23 mouse cellular contexts compared by ENCODE assay signal in the genomic region with DNA sequence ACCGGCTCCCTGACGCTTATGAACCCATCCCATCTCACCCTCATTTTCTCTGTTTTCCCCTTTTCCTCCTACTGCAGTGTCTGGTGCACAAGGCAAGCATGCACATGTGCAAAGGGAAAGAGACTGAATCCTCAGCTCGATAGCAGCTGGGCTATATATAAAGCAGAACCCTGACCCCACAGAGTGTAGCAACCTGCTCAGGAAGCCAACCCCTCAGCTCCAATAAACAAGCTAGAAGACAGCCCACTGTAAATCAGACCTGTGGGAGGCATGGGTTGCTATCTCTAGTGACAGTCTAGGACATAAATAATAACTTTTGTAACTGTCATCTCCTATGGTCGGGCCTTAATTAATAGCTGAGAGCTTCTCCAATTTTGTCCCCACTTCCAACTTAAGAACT.
"Had no signal": no experiment of that assay in that cellular context is flagged by ENCODE, and none has a peak within 500 bp of the region (broad histone marks: within the 10 kb centered on the region; RNA-seq: fewer than 3 reads in every experiment).

No protein-coding gene starts in this region.

- H3K27me3 ChIP-seq: forebrain, embryonic 15.5 days; heart, embryonic 12.5 days; hindbrain, embryonic 13.5 days; hindbrain, embryonic 15.5 days; intestine, embryonic 15.5 days; limb, embryonic 13.5 days; limb, embryonic 15.5 days; liver, embryonic 12.5 days had no signal

- ATAC-seq: forebrain, embryonic 15.5 days; forebrain, postnatal 0 days; hindbrain, postnatal 0 days; intestine, embryonic 15.5 days; liver, embryonic 12.5 days had no signal

- H3K27ac ChIP-seq: forebrain, embryonic 15.5 days; heart, embryonic 10.5 days; hindbrain, embryonic 13.5 days; hindbrain, embryonic 15.5 days; hindbrain, postnatal 0 days; intestine, embryonic 15.5 days; limb, embryonic 13.5 days; limb, embryonic 15.5 days; liver, embryonic 12.5 days; liver, embryonic 14.5 days had no signal

- H3K9me3 ChIP-seq: forebrain, embryonic 15.5 days; heart, embryonic 10.5 days; heart, embryonic 12.5 days; hindbrain, embryonic 13.5 days; hindbrain, embryonic 15.5 days; intestine, embryonic 15.5 days; limb, embryonic 13.5 days; limb, embryonic 15.5 days; liver, embryonic 12.5 days had no signal

- H3K4me3 ChIP-seq: forebrain, embryonic 15.5 days; heart, embryonic 10.5 days; heart, embryonic 12.5 days; hindbrain, embryonic 13.5 days; hindbrain, embryonic 15.5 days; intestine, embryonic 15.5 days; limb, embryonic 13.5 days; limb, embryonic 15.5 days; liver, embryonic 12.5 days had no signal

- H3K36me3 ChIP-seq: forebrain, embryonic 15.5 days; heart, embryonic 10.5 days; heart, embryonic 12.5 days; hindbrain, embryonic 13.5 days; hindbrain, embryonic 15.5 days; intestine, embryonic 15.5 days; limb, embryonic 15.5 days; liver, embryonic 12.5 days had no signal

- H3K4me2 ChIP-seq: forebrain, embryonic 15.5 days; heart, embryonic 12.5 days; hindbrain, embryonic 13.5 days; hindbrain, embryonic 15.5 days; intestine, embryonic 15.5 days; limb, embryonic 13.5 days; limb, embryonic 15.5 days; liver, embryonic 12.5 days had no signal

- H3K4me1 ChIP-seq: heart, embryonic 10.5 days; heart, embryonic 12.5 days; hindbrain, embryonic 13.5 days; hindbrain, embryonic 15.5 days; intestine, embryonic 15.5 days; limb, embryonic 13.5 days; limb, embryonic 15.5 days; liver, embryonic 12.5 days had no signal

- DNase-seq: forebrain, postnatal 0 days; gastrocnemius, postnatal 14 days; gastrocnemius, postnatal 36 days; heart, adult 18-20 months; heart, postnatal 14 days; heart, postnatal 36 days; kidney, adult 11 months; kidney, adult 2 months; kidney, postnatal 14 days; layer of hippocampus, adult 9-11 months; layer of hippocampus, postnatal 36 days; left cerebral cortex, postnatal 4 days had no signal

- H3K9ac ChIP-seq: forebrain, embryonic 15.5 days; forebrain, postnatal 0 days; heart, embryonic 12.5 days; hindbrain, embryonic 13.5 days; hindbrain, embryonic 15.5 days; intestine, embryonic 15.5 days; limb, embryonic 13.5 days; limb, embryonic 15.5 days; liver, embryonic 12.5 days; liver, embryonic 14.5 days had no signal
